Mouse (Mus musculus): ENCODE data around the gene Gm11985.
A peak's percentile ranks its signal among the peaks of the same experiment; 100 is the strongest.

The Gm11985 gene

GRCm38 (mm10) chr11:7152371-7152770 lies 36.0 kb downstream of the Gm11985 start:
- DNase-seq, result no peak

- DNase-seq, result no peak
Observed at GRCm38 (mm10) chr11:7150511-7150910, 37.9 kb downstream of the Gm11985 start.

- no peak for DNase-seq
Observed at GRCm38 (mm10) chr11:7149471-7149870, 38.9 kb downstream of the Gm11985 start.

GRCm38 (mm10) chr11:7147945-7148344 lies 40.4 kb downstream of the Gm11985 start:
- DNase-seq, result no peak

GRCm38 (mm10) chr11:7147536-7147935 lies 40.8 kb downstream of the Gm11985 start:
- DNase-seq, result no peak

GRCm38 (mm10) chr11:7145221-7145620 lies 43.1 kb downstream of the Gm11985 start:
- no peak for DNase-seq

GRCm38 (mm10) chr11:7144369-7144768 lies 44.0 kb downstream of the Gm11985 start:
- peak; percentile 49 for DNase-seq

GRCm38 (mm10) chr11:7142725-7143124 lies 45.6 kb downstream of the Gm11985 start:
- peak; percentile 54 for DNase-seq

GRCm38 (mm10) chr11:7140449-7140848 lies 47.9 kb downstream of the Gm11985 start:
- DNase-seq, result peak; percentile 45

- DNase-seq, result no peak
Observed at GRCm38 (mm10) chr11:7138370-7138769, 50.0 kb downstream of the Gm11985 start.

- no peak for DNase-seq
Observed at GRCm38 (mm10) chr11:7136246-7136855, 52.0 kb downstream of the Gm11985 start.

GRCm38 (mm10) chr11:7135763-7136162 lies 52.6 kb downstream of the Gm11985 start:
- DNase-seq, result no peak

- DNase-seq, result no peak
Observed at GRCm38 (mm10) chr11:7135301-7135700, 53.1 kb downstream of the Gm11985 start.

GRCm38 (mm10) chr11:7134319-7134718 lies 54.0 kb downstream of the Gm11985 start:
- no peak for DNase-seq

- no peak for DNase-seq
Observed at GRCm38 (mm10) chr11:7133736-7134135, 54.6 kb downstream of the Gm11985 start.

Data from lung, postnatal 14 days (tissue).